Mouse (Mus musculus): ENCODE measurements around the gene Arsg.

DNA sequence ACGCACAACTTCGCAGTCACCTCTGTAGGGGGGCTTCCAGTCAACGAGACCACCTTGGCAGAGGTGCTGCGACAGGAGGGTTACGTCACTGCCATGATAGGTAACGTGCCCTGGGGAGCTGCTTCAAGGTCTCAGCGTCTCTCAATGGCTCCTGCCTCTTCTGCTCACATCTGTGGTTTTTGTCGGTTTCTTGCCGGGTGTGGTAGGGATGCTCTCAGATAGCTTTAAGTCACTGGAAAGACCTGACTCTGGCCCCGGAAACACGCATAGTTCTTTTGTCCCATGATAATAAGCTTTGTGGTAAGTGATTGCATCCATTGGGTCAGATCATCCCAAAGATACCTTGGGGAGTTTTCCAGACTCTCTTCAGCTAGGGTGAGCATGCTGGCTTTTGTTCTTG lies 44.2 kb downstream of the Arsg start:
- TF ChIP-seq POLR2A (IDR thresholded peaks at IDR 0.05; ENCODE audit: low read depth, low read length) (no peak), CTCF (IDR thresholded peaks at IDR 0.05; ENCODE audit: extremely low read depth, insufficient read depth, insufficient read length, insufficient replicate concordance) (no peak)

All from spleen, adult 2 months (tissue).